Mouse (Mus musculus): Measurements from ENCODE around the gene Olfr1220. TPM values are rescaled to one million over a fixed set of nuclear protein-coding genes. Genes with fewer than 3 reads are reported as not detected.

The Olfr1220 gene
- total RNA-seq (2022): not detected

DNA sequence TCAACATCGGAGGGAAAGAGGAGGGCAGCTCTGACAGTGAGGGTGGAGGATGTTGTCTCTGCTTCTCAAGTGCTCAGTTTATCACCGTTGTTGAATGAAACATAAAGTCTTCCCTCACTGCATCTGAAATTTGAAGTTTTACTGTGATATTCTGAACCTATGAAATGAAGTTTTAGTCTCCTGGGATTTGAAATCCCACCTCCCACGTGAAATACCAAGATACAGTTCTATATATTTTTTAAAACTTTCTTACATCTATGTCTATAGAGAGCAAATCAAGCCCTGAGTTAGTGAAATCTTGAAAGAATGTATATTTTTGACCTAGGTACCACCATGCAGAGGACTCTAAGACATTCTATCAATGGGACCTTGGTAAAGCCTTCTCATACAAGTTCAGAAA, at the start of gene Olfr1220:
Olfr1220 (minus strand) TSS at position 101 of the 400 bp plus-strand sequence.
- no peak for DNase-seq (ENCODE audit: low spot score)

DNA sequence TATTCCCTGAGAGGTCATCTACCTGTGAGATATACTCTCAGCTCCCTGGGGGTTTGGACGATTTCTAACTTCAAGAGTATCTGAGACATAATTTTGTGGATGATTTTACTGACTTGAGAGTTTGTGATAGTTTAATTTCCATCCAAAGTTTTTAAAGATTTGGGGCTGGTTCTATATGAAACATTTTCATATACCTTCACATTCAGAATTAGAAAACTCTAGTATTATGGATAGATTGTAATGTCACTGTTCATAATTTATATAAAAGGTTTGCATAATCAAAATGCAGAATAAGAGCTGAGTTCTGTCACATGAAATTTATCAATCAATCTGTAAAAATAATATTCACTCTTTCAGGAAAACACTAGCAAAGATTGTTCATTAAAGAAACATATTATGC, 44.8 kb upstream of the Olfr1220 start, which contains the start of gene Olfr1223:
Olfr1223 (minus strand) TSS at position 101 of the 400 bp plus-strand sequence.
- no peak for DNase-seq (ENCODE audit: low spot score)

DNA sequence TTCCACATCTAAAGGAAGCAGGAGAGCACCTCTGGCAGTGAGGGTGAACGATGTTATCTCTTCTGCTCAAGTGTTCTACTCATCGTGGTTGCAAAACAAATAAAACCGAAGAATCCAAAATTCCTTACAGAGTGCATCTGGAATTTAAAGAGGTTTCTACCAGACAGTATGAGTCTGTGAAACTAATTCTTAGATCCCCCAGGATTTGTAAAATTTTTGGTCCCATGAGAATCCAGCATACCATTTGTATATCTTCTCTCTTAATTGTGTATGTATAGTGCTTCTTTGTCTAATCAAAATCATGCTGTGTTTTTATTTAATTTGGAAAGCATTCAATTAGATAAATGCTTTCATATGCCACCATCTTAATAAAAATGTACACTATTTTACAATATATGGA, 26.3 kb upstream of the Olfr1220 start, which contains the start of gene Olfr1222:
Olfr1222 (minus strand) TSS at position 101 of the 400 bp plus-strand sequence.
- no peak for DNase-seq (ENCODE audit: low spot score)

DNA sequence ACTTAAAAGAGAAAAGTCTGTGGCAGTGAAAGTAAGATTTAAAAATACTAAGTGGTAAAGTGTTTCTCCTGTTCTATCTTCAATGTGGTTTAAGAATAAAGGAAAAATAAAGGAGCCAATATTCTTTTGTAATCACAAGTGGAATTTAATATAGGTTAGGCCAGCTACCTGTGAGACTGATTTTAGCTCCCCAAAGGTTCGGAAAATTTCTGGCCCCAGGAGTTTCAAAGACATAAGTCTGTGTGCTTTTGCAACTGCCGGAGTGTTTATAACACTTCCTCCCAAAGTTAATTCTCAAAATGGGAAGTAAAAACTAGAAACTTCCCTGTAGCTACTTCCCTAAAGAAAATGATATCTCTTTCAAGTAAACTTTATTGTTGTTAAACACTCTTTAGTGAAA, 10.5 kb upstream of the Olfr1220 start, which contains the start of gene Olfr1221:
Olfr1221 (minus strand) TSS at position 101 of the 400 bp plus-strand sequence.
- DNase-seq (ENCODE audit: low spot score): no peak

DNA sequence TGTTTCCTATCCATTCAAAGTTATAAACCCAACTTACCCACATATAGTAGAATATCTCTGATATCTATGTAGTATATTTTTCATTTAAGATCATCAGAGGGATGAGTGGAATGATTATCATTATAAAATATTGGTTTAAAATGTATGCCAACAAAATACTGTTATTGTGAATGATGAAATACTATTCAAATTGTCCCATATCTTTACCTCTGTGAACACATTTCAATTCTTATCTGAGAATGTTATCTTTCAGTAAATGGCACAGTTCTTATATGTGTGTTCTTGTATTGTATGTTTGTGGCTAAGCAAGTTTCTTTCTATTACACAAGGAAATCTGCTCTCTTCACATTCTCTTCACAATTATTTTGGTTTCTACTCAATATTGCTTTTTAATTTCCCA, 984 bp downstream of the Olfr1220 start:
- no peak for DNase-seq (ENCODE audit: low spot score)

DNA sequence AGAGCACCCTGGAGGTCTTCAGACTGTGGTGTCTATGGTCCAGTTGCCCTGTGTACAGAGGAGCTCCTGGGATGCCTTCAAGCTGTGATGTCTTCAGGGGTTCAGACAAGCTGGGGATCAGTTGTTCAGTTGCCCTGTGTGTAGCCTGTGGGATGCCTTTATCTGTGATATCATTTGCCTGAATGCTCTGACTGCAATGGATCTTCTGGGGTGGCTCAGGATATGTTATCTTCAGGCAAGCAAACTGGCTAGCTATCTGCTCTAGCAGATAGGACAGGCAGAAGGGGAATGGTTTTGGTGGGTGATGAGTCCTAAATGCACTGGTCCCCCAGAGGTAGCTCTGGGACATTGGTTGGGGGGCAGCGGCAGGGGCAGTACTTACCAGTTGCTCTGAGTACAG, 12.8 kb downstream of the Olfr1220 start:
- DNase-seq (ENCODE audit: low spot score): no peak

DNA sequence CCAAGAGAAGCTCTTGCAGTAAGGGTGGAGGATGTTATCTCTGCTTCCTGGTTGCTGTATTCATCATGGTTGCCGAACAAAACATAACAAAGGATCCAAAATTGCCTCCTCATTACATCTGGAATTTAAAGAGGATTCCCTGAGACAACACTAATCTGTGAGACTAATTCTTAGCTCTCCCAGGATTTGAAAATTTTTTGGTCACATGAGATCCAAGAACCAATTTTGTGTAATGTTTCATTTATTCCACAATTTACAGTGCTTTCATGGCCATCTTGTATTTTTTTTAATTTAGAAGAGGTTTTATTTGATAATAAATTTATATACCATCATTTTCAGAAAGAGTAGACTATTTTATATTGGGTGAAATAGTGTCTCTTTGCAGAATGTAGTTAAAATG, 23.2 kb downstream of the Olfr1220 start, which contains the start of gene Olfr1219:
Olfr1219 (minus strand) TSS at position 101 of the 400 bp plus-strand sequence.
- no peak for DNase-seq (ENCODE audit: low spot score)

DNA sequence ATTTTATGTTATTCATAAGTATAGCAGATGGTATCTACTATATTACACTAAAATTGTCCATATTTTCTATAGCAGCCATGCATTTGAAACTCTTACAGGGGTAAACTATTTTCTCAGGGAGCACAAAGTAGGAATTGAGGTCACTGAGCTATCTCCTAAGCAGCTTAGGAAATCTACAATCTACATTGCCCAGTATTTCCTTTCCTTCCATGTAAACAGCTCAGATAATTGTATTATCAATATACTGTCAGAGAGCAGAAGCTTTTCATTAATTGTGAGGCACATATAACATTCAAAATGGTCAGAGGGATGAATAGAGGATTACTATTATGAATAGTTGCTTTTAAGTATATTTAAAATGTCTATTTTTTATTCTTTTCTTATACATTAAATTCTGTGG, 25.1 kb downstream of the Olfr1220 start:
- DNase-seq (ENCODE audit: low spot score): no peak

DNA sequence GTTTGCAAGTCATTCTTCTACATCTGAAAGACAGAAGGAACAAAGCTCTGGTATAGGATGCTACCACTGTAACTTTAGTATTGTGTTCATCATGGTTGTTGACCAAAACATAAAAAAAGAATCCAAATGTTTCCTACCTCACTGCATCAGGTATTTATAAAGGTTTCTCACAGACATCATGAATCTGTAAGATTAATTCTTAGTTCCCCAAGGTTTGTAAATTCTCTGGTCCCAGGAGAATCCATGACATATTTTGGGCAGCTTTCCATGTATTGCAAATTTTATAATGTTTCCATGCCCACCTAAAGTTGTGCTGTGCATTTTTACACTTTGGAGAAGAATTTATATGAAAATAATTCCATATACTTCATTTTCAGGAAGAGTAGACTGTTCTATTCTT, 45.5 kb downstream of the Olfr1220 start, which contains the start of gene Olfr1218:
Olfr1218 (minus strand) TSS at position 101 of the 400 bp plus-strand sequence.
- DNase-seq (ENCODE audit: low spot score): no peak

Other genes starting within 250 kb of the Olfr1220 start
- gene Olfr1206, start 243.6 kb downstream of the Olfr1220 start, total RNA-seq (2022): not detected
- not detected for gene Olfr1208, start 204.5 kb downstream of the Olfr1220 start, total RNA-seq (2022)
- gene Olfr1209, start 191.7 kb downstream of the Olfr1220 start, total RNA-seq (2022): not detected
- not detected for gene Olfr1211, start 168.7 kb downstream of the Olfr1220 start, total RNA-seq (2022)
- gene Olfr1212, start 152.9 kb downstream of the Olfr1220 start, total RNA-seq (2022): not detected
- not detected for gene Gm13762, start 126.6 kb downstream of the Olfr1220 start, total RNA-seq (2022)
- gene Olfr1214, start 114.2 kb downstream of the Olfr1220 start, total RNA-seq (2022): not detected
- gene Olfr1215, start 99.9 kb downstream of the Olfr1220 start, total RNA-seq (2022): not detected
- not detected for gene Olfr1216, start 88.5 kb downstream of the Olfr1220 start, total RNA-seq (2022)
- gene Olfr1217, start 74.8 kb downstream of the Olfr1220 start, total RNA-seq (2022): not detected
- gene Olfr1218, start 45.6 kb downstream of the Olfr1220 start, total RNA-seq (2022): not detected
- not detected for gene Olfr1219, start 23.3 kb downstream of the Olfr1220 start, total RNA-seq (2022)
- gene Olfr1221, start 10.4 kb upstream of the Olfr1220 start, total RNA-seq (2022): not detected
- not detected for gene Olfr1222, start 26.2 kb upstream of the Olfr1220 start, total RNA-seq (2022)
- not detected for gene Olfr1223, start 44.7 kb upstream of the Olfr1220 start, total RNA-seq (2022)
- gene Olfr1224-ps1, start 57.3 kb upstream of the Olfr1220 start, total RNA-seq (2022): not detected
- gene Olfr1225, start 67.8 kb upstream of the Olfr1220 start, total RNA-seq (2022): not detected
- not detected for gene Olfr1226, start 93.2 kb upstream of the Olfr1220 start, total RNA-seq (2022)
- gene Olfr1228, start 147.2 kb upstream of the Olfr1220 start, total RNA-seq (2022): not detected
- not detected for gene Olfr1229, start 181.2 kb upstream of the Olfr1220 start, total RNA-seq (2022)
- gene Olfr1230, start 190.4 kb upstream of the Olfr1220 start, total RNA-seq (2022): not detected
- not detected for gene Olfr1231, start 200.2 kb upstream of the Olfr1220 start, total RNA-seq (2022)
- not detected for gene Olfr1232, start 222.8 kb upstream of the Olfr1220 start, total RNA-seq (2022)
- gene Olfr1233, start 235.6 kb upstream of the Olfr1220 start, total RNA-seq (2022): not detected